Mouse (Mus musculus): Measurements from ENCODE around the gene Plcd1. TPM values are rescaled to one million over a fixed set of nuclear protein-coding genes. Genes with fewer than 3 reads are reported as not detected.
A peak's percentile ranks its signal among the peaks of the same experiment; 100 is the strongest.

The Plcd1 gene
- polyA plus RNA-seq, 1 experiment from 2014 or later: 27.8 TPM

DNA sequence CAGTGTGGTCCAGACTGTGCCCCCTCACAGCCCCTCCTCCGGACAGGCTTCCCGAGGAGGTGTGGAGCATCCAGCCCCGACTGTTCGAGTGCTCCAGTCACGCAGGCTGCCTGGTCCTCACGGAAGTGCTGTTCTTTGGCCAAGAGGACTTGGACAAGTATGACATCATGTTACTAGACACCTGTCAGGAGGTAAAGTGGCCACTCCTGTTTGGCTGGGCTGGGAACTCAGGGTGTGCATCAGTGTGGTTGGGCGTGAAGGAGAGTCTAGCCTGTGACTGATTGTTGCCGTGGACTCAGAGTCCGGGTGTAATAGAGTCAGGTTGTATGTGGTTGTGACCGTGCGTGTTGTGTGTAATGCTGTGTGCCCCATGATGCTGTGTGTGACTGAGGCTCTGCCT is 25.0 kb downstream of the Plcd1 start:
- H3K4me1 ChIP-seq: peaks cover 8% of the 10 kb centered on the region; the same call in 1 of the 2 replicates
- no peak overlapping the region for H3K9ac ChIP-seq
- no peak overlapping the region for H3K4me3 ChIP-seq
- H3K27ac ChIP-seq: no peak overlapping the region
- no peak for ATAC-seq (ENCODE audit: insufficient number of reproducible peaks, insufficient read depth, low FRiP score, low TSS enrichment)
- no peak overlapping the region for H3K4me2 ChIP-seq (replicated peaks)
- H3K27me3 ChIP-seq: no peaks in the 10 kb centered on the region
- 85% methylated on average over 11 of the region's 11 CpGs for WGBS
- peaks cover 15% of the 10 kb centered on the region for H3K36me3 ChIP-seq
- no peaks in the 10 kb centered on the region for H3K9me3 ChIP-seq

GRCm38 (mm10) chr9:119067601-119068000 is 25.7 kb downstream of the Plcd1 start:
- Histone ChIP-seq H3K9ac (no peak overlapping the region), H3K27me3 (no peaks in the 10 kb centered on the region), H3K4me2 (replicated peaks) (no peak overlapping the region), H3K27ac (no peak overlapping the region), H3K4me3 (no peak overlapping the region), H3K9me3 (no peaks in the 10 kb centered on the region), H3K4me1 (peaks cover 13% of the 10 kb centered on the region; the same call in 1 of the 2 replicates), H3K36me3 (peaks cover 12% of the 10 kb centered on the region)
- WGBS: 7% methylated on average over 6 of the region's 6 CpGs
- ATAC-seq (ENCODE audit: insufficient number of reproducible peaks, insufficient read depth, low FRiP score, low TSS enrichment): no peak

DNA sequence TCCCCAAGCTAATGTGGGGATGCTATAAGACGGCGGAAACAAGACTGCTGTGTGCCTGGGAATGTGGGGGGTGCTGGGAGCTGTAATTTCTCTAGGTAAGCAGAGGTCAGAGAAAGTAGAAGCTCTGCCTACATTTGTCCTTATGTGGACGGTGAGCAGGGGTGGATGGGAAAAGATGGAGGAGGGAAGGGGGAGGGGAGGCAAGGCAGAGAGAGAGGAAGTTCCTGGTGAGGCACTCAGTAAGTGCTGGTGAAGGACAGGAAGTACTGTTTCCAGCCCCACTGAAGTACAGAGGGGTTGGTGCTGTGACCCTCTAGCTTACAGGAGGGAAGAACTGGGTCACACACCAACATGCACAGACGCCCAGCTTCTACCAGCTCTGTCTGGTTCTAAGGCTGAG is 29.0 kb downstream of the Plcd1 start:
- H3K4me3 ChIP-seq: no peak overlapping the region
- no peak overlapping the region for H3K27ac ChIP-seq
- peaks cover 13% of the 10 kb centered on the region; the same call in 1 of the 2 replicates for H3K4me1 ChIP-seq
- WGBS: 58% methylated on average over 4 of the region's 4 CpGs
- no peaks in the 10 kb centered on the region for H3K36me3 ChIP-seq
- H3K9me3 ChIP-seq: no peaks in the 10 kb centered on the region
- peaks cover 7% of the 10 kb centered on the region; the same call in 1 of the 2 replicates for H3K27me3 ChIP-seq
- no peak overlapping the region for H3K9ac ChIP-seq
- no peak for ATAC-seq (ENCODE audit: insufficient number of reproducible peaks, insufficient read depth, low FRiP score, low TSS enrichment)
- H3K4me2 ChIP-seq (replicated peaks): no peak overlapping the region

DNA sequence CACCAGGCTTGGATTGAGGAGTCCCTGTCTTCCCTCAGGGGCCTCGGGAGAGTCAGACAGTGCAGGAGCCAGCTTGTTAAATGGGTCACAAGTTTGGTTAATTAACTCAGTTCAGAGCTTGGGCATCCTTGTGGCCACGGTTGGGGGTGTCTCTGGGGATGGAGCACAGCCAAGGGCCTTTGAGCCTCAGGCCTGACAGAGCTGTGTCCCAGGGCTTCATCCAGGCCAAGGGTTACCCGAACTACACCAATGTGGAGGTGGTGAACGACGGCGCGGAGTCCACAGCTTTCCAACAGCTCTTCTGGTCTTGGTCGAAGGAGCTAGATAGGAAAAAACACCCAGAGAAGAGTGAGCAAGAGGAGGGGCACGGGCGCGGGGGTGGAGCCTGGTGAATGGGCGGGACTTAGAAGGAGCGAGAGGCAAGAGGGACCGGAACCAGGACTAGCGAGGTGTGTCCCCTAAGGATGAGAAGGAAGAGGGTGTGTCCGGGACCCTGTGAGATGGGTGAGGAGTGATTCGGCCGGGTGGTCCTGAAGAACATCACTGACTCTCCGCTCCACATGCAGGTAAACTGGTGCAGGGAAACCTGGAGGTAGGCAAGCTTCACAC is 30.2 kb downstream of the Plcd1 start:
- H3K9me3 ChIP-seq: no peaks in the 10 kb centered on the region
- H3K36me3 ChIP-seq: no peaks in the 10 kb centered on the region; the same call in 1 of the 2 replicates
- ATAC-seq (ENCODE audit: insufficient number of reproducible peaks, insufficient read depth, low FRiP score, low TSS enrichment): 0 out of 2 replicates have a peak, but pooled peaks have one; percentile 20
- H3K4me1 ChIP-seq: 0 out of 2 replicates have a peak, but pooled peaks cover 8% of the 10 kb centered on the region
- H3K27me3 ChIP-seq: peaks cover 7% of the 10 kb centered on the region; the same call in 1 of the 2 replicates
- no peak overlapping the region for H3K4me3 ChIP-seq
- no peak overlapping the region for H3K4me2 ChIP-seq (replicated peaks)
- H3K9ac ChIP-seq: no peak overlapping the region
- no peak overlapping the region for H3K27ac ChIP-seq
- 33% methylated on average over 19 of the region's 19 CpGs for WGBS

GRCm38 (mm10) chr9:119060701-119061100 is 32.6 kb downstream of the Plcd1 start:
- 89% methylated on average over 10 of the region's 10 CpGs for WGBS
- no peak overlapping the region for H3K4me3 ChIP-seq
- 0 out of 2 replicates have a peak, but pooled peaks cover 8% of the 10 kb centered on the region for H3K4me1 ChIP-seq
- H3K36me3 ChIP-seq: no peaks in the 10 kb centered on the region; the same call in 1 of the 2 replicates
- no peak overlapping the region for H3K4me2 ChIP-seq (replicated peaks)
- H3K9me3 ChIP-seq: no peaks in the 10 kb centered on the region
- H3K27ac ChIP-seq: no peak overlapping the region
- H3K27me3 ChIP-seq: peaks cover 7% of the 10 kb centered on the region; the same call in 1 of the 2 replicates
- no peak for ATAC-seq (ENCODE audit: insufficient number of reproducible peaks, insufficient read depth, low FRiP score, low TSS enrichment)
- no peak overlapping the region for H3K9ac ChIP-seq

- Histone ChIP-seq H3K4me3 (no peak overlapping the region), H3K4me1 (peaks cover 13% of the 10 kb centered on the region; the same call in 1 of the 2 replicates), H3K4me2 (replicated peaks) (no peak overlapping the region), H3K27ac (no peak overlapping the region), H3K36me3 (no peaks in the 10 kb centered on the region; the same call in 1 of the 2 replicates), H3K9ac (no peak overlapping the region), H3K27me3 (peaks cover 7% of the 10 kb centered on the region; the same call in 1 of the 2 replicates), H3K9me3 (no peaks in the 10 kb centered on the region)
- 74% methylated on average over 7 of the region's 7 CpGs for WGBS
- ATAC-seq (ENCODE audit: insufficient number of reproducible peaks, insufficient read depth, low FRiP score, low TSS enrichment): no peak
Observed at GRCm38 (mm10) chr9:119058245-119058644, 35.1 kb downstream of the Plcd1 start.

GRCm38 (mm10) chr9:119055336-119055735 is 38.0 kb downstream of the Plcd1 start:
- Histone ChIP-seq H3K4me3 (no peak overlapping the region), H3K9ac (no peak overlapping the region), H3K27ac (no peak overlapping the region), H3K9me3 (no peaks in the 10 kb centered on the region), H3K4me2 (replicated peaks) (no peak overlapping the region), H3K27me3 (no peaks in the 10 kb centered on the region), H3K4me1 (peaks cover 24% of the 10 kb centered on the region; the same call in 1 of the 2 replicates), H3K36me3 (no peaks in the 10 kb centered on the region; the same call in 1 of the 2 replicates)
- ATAC-seq (ENCODE audit: insufficient number of reproducible peaks, insufficient read depth, low FRiP score, low TSS enrichment): no peak
- 88% methylated on average over 4 of the region's 4 CpGs for WGBS

GRCm38 (mm10) chr9:119053964-119054576 is 39.2 kb downstream of the Plcd1 start:
- peaks cover 24% of the 10 kb centered on the region; the same call in 1 of the 2 replicates for H3K4me1 ChIP-seq
- WGBS: 74% methylated on average over 9 of the region's 9 CpGs
- no peak overlapping the region for H3K27ac ChIP-seq
- no peak overlapping the region for H3K4me3 ChIP-seq
- no peak overlapping the region for H3K4me2 ChIP-seq (replicated peaks)
- no peaks in the 10 kb centered on the region for H3K27me3 ChIP-seq
- no peak for ATAC-seq (ENCODE audit: insufficient number of reproducible peaks, insufficient read depth, low FRiP score, low TSS enrichment)
- H3K36me3 ChIP-seq: no peaks in the 10 kb centered on the region; the same call in 1 of the 2 replicates
- H3K9ac ChIP-seq: no peak overlapping the region
- H3K9me3 ChIP-seq: no peaks in the 10 kb centered on the region

DNA sequence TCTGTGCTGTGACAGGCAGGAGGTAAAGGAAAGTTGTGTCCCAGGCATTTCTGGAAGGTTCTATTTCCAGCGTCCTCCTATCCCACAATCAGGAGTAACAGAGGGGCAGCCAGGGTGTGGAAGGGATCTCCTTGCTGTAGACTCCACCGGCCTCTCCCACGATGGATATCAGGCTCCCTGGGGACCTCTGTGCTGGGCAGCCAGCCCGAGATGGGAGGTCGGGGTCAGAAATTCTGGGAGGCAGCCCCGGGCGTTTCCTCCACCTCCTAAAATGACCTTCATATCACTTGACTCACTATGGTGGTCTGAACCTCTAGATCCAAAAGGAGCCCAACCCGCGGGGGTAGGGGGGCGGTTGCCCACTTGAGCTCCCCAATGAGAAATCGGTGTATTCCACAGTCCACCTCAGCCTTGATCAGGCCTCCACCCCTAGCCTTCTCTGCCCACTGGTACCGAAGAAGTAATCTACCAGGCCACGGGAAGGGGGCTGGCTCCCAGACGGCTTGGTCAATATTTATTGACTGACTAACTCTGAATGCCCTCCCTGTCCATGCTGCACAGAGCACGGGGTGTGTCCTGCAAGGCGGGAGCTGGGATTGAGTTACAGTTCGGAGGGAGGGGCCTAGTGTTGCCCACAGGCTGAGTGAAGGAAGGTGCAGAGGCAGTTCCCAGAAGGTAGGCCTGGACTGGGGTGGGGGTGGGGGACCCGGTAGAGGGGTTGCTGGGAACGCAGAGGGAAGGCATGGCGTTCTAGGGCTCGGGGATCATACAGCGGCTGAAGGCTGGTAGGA is 41.0 kb downstream of the Plcd1 start, which contains the start of gene Vill:
TSS of gene Vill (plus strand) at position 625 of the 791 bp plus-strand sequence.
- H3K27me3 ChIP-seq: no peaks in the 10 kb centered on the region

GRCm38 (mm10) chr9:119051158-119051557 is 42.1 kb downstream of the Plcd1 start:
- H3K27ac ChIP-seq: 0 out of 2 replicates have a peak overlapping the region, but pooled peaks have one; percentile 31
- H3K4me3 ChIP-seq: no peak overlapping the region
- 55% methylated on average over 2 of the region's 2 CpGs for WGBS
- no peak overlapping the region for H3K4me2 ChIP-seq (replicated peaks)
- H3K4me1 ChIP-seq: peaks cover 24% of the 10 kb centered on the region; the same call in 1 of the 2 replicates
- H3K9ac ChIP-seq: no peak overlapping the region
- no peaks in the 10 kb centered on the region for H3K27me3 ChIP-seq
- H3K9me3 ChIP-seq: no peaks in the 10 kb centered on the region
- ATAC-seq (ENCODE audit: insufficient number of reproducible peaks, insufficient read depth, low FRiP score, low TSS enrichment): no peak
- no peaks in the 10 kb centered on the region for H3K36me3 ChIP-seq

More for the DNA sequence above, 41.0 kb downstream of the Plcd1 start, which contains the start of gene Vill:
- peak within 1 kb of the TSS; percentile 52; the same call in 1 of the 2 replicates for H3K27ac ChIP-seq
- H3K36me3 ChIP-seq: no peaks in the 10 kb centered on the region
- H3K9me3 ChIP-seq: no peaks in the 10 kb centered on the region
- H3K4me3 ChIP-seq: peak within 1 kb of the TSS; percentile 39
- WGBS: 13% methylated on average over 22 of the region's 22 CpGs
- H3K4me1 ChIP-seq: peaks cover 24% of the 10 kb centered on the region; the same call in 1 of the 2 replicates
- peak; percentile 91 for ATAC-seq (ENCODE audit: insufficient number of reproducible peaks, insufficient read depth, low FRiP score, low TSS enrichment)
- peak within 1 kb of the TSS; percentile 80 for H3K4me2 ChIP-seq (replicated peaks)
- peak within 1 kb of the TSS; percentile 57 for H3K9ac ChIP-seq

DNA sequence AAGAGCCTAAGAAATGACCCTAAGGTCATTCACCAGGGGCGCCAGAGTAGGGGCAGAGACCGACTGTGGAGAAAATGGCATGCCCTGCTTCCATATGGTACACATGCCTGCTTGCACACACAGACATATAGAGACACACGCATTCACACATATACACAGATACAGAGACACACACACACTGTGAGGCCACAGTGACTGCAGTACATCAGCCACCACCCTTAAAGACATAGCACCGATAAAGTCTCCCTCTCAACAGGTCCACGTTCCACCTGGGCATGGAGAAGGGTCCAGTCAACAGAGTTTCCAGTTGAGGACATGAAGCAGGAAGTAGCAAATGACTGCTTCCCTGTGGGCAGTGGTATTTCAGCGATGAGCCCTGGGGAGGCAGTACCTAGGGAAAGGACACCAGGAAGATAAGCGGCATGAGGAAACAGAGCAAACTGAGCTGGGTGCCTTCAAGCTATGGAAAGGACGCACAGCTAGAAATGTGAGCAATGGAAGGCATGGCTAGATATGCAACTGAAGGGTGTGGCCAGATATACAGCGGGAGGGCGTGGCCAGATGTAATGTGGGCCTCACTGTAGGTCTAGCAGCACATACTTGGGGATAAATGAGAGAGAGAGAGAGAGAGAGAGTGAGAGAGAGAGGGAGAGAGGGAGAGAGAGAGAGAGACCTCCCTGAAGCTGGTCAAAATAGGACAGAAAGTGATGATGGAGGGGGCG is 45.0 kb downstream of the Plcd1 start:
- H3K9ac ChIP-seq: no peak overlapping the region
- no peak for ATAC-seq (ENCODE audit: insufficient number of reproducible peaks, insufficient read depth, low FRiP score, low TSS enrichment)
- no peak overlapping the region for H3K4me2 ChIP-seq (replicated peaks)
- H3K9me3 ChIP-seq: no peaks in the 10 kb centered on the region
- H3K27ac ChIP-seq: no peak overlapping the region
- H3K27me3 ChIP-seq: no peaks in the 10 kb centered on the region
- no peaks in the 10 kb centered on the region for H3K36me3 ChIP-seq
- H3K4me3 ChIP-seq: no peak overlapping the region
- 74% methylated on average over 11 of the region's 11 CpGs for WGBS
- H3K4me1 ChIP-seq: peaks cover 16% of the 10 kb centered on the region; the same call in 1 of the 2 replicates
